Mouse (Mus musculus) heart, embryonic 13.5 days (tissue): ENCODE results near the gene Plxnd1. TPM values are rescaled to one million over a fixed set of nuclear protein-coding genes. Genes with fewer than 3 reads are reported as not detected.
A peak's percentile ranks its signal among the peaks of the same experiment; 100 is the strongest.

ENCODE experiments used
- ATAC-seq: fragments of 200-750 bp; cut with Nextera tagmentation; 2 replicates; pipeline ENCODE4 v1.8.0; 2017; ENCODE audit warnings: moderate TSS enrichment; ENCODE audit not compliant: insufficient number of reproducible peaks, low FRiP score, low TSS enrichment; ENCODE audit errors: extremely low read depth
- H3K27ac ChIP-seq: fragments of 300-500 bp; sonication (generic); replicated peaks from 2 replicates; pipeline ENCODE4 v1.5.1; 2015; ENCODE audit warnings: moderate library complexity, mild to moderate bottlenecking, inconsistent platforms
- H3K27me3 ChIP-seq: fragments of 300-500 bp; sonication (generic); replicated peaks from 2 replicates; pipeline ENCODE4 v1.6.1; 2015; ENCODE audit warnings: mild to moderate bottlenecking, inconsistent platforms
- H3K36me3 ChIP-seq: fragments of 300-500 bp; sonication (generic); 2 replicates; pipeline ENCODE4 v1.6.1; 2015; ENCODE audit warnings: mild to moderate bottlenecking, inconsistent platforms
- H3K4me1 ChIP-seq: fragments of 300-500 bp; sonication (generic); 2 replicates; pipeline ENCODE4 v1.6.1; 2015; ENCODE audit warnings: inconsistent platforms
- H3K4me2 ChIP-seq: fragments of 300-500 bp; sonication (generic); 2 replicates; pipeline ENCODE4 v1.6.1; 2015; ENCODE audit warnings: inconsistent platforms, mild to moderate bottlenecking, moderate library complexity
- H3K4me3 ChIP-seq: fragments of 300-500 bp; sonication (generic); 2 replicates; pipeline ENCODE4 v1.5.1; 2015; ENCODE audit warnings: moderate library complexity, mild to moderate bottlenecking, inconsistent platforms
- H3K9ac ChIP-seq: fragments of 300-500 bp; sonication (generic); 2 replicates; pipeline ENCODE4 v1.6.1; 2015; ENCODE audit warnings: inconsistent platforms, mild to moderate bottlenecking, moderate library complexity
- H3K9me3 ChIP-seq: fragments of 300-500 bp; sonication (generic); 2 replicates; pipeline ENCODE4 v1.6.1; 2016; ENCODE audit warnings: inconsistent platforms
- WGBS: fragments of 180-500 bp; shearing (Covaris S2); methylation state at CpG from one replicate; pipeline ENCODE4 v1.1.7; 2015; ENCODE audit warnings: mixed read lengths; 5-methylcytosine and 5-hydroxymethylcytosine counted together
- polyA plus RNA-seq: library from polyadenylated mRNA; unstranded; fragments of >200 nt; fragmentation: Nextera tagmentation; extraction: Ambion mirVana; gene quantifications from 2 replicates; pipeline ENCODE4 v1.2.1, GENCODE M21; 2015

The Plxnd1 gene
- polyA plus RNA-seq, 1 experiment from 2014 or later = 39.6 TPM

GRCm38 (mm10) chr6:115975606-115976005 lies 19.2 kb downstream of the Plxnd1 start:
- no peak overlapping the region for H3K9ac ChIP-seq
- H3K27ac ChIP-seq = no peak overlapping the region
- peaks cover 59% of the 10 kb centered on the region for H3K36me3 ChIP-seq
- ATAC-seq = no peak
- no peak overlapping the region for H3K4me2 ChIP-seq
- peaks cover 51% of the 10 kb centered on the region for H3K4me1 ChIP-seq
- H3K4me3 ChIP-seq = no peak overlapping the region
- no peaks in the 10 kb centered on the region for H3K9me3 ChIP-seq
- 71% methylated on average over 8 of the region's 8 CpGs for WGBS
- H3K27me3 ChIP-seq = no peaks in the 10 kb centered on the region

GRCm38 (mm10) chr6:115973881-115974662 lies 20.7 kb downstream of the Plxnd1 start:
- no peak for ATAC-seq
- Histone ChIP-seq H3K9me3 (no peaks in the 10 kb centered on the region), H3K4me3 (no peak overlapping the region), H3K27me3 (no peaks in the 10 kb centered on the region), H3K36me3 (peaks cover 51% of the 10 kb centered on the region), H3K9ac (no peak overlapping the region), H3K4me1 (peaks cover 49% of the 10 kb centered on the region), H3K4me2 (no peak overlapping the region), H3K27ac (no peak overlapping the region)
- 77% methylated on average over 16 of the region's 16 CpGs for WGBS

GRCm38 (mm10) chr6:115973139-115973875 lies 21.5 kb downstream of the Plxnd1 start:
- Histone ChIP-seq H3K4me1 (peaks cover 55% of the 10 kb centered on the region), H3K36me3 (peaks cover 54% of the 10 kb centered on the region), H3K4me2 (no peak overlapping the region), H3K27ac (no peak overlapping the region), H3K4me3 (no peak overlapping the region), H3K9ac (no peak overlapping the region), H3K27me3 (no peaks in the 10 kb centered on the region), H3K9me3 (no peaks in the 10 kb centered on the region)
- ATAC-seq = no peak
- 75% methylated on average over 15 of the region's 15 CpGs for WGBS

- H3K4me2 ChIP-seq = no peak overlapping the region
- H3K4me3 ChIP-seq = no peak overlapping the region
- no peak for ATAC-seq
- no peaks in the 10 kb centered on the region for H3K27me3 ChIP-seq
- 0 out of 2 replicates have a peak overlapping the region, but pooled peaks have one; percentile 16 for H3K9ac ChIP-seq
- H3K36me3 ChIP-seq = peaks cover 57% of the 10 kb centered on the region
- no peak overlapping the region for H3K27ac ChIP-seq
- no peaks in the 10 kb centered on the region for H3K9me3 ChIP-seq
- H3K4me1 ChIP-seq = peaks cover 49% of the 10 kb centered on the region
- 71% methylated on average over 7 of the region's 7 CpGs for WGBS
These were observed 22.6 kb downstream of the Plxnd1 start for GRCm38 (mm10) chr6:115972083-115972764.

GRCm38 (mm10) chr6:115971273-115972060 lies 23.3 kb downstream of the Plxnd1 start:
- H3K27me3 ChIP-seq = no peaks in the 10 kb centered on the region
- no peak overlapping the region for H3K4me3 ChIP-seq
- WGBS = 35% methylated on average over 13 of the region's 13 CpGs
- H3K36me3 ChIP-seq = peaks cover 58% of the 10 kb centered on the region
- ATAC-seq = no peak
- peaks cover 49% of the 10 kb centered on the region for H3K4me1 ChIP-seq
- H3K27ac ChIP-seq = peak overlapping the region; percentile 51
- H3K9ac ChIP-seq = peak overlapping the region; percentile 34; the same call in 1 of the 2 replicates
- H3K9me3 ChIP-seq = no peaks in the 10 kb centered on the region
- H3K4me2 ChIP-seq = no peak overlapping the region

- peaks cover 49% of the 10 kb centered on the region for H3K4me1 ChIP-seq
- no peaks in the 10 kb centered on the region for H3K27me3 ChIP-seq
- no peak overlapping the region for H3K9ac ChIP-seq
- no peak overlapping the region for H3K27ac ChIP-seq
- H3K4me2 ChIP-seq = no peak overlapping the region
- WGBS = 67% methylated on average over 5 of the region's 6 CpGs
- H3K4me3 ChIP-seq = no peak overlapping the region
- no peaks in the 10 kb centered on the region for H3K9me3 ChIP-seq
- H3K36me3 ChIP-seq = peaks cover 54% of the 10 kb centered on the region
- no peak for ATAC-seq
These were observed 24.9 kb downstream of the Plxnd1 start for GRCm38 (mm10) chr6:115969952-115970351.

GRCm38 (mm10) chr6:115969103-115969502 lies 25.7 kb downstream of the Plxnd1 start:
- no peak overlapping the region for H3K4me2 ChIP-seq
- 64% methylated on average over 9 of the region's 9 CpGs for WGBS
- peaks cover 55% of the 10 kb centered on the region for H3K36me3 ChIP-seq
- H3K4me1 ChIP-seq = peaks cover 42% of the 10 kb centered on the region
- H3K9ac ChIP-seq = no peak overlapping the region
- H3K4me3 ChIP-seq = no peak overlapping the region
- H3K27ac ChIP-seq = no peak overlapping the region
- H3K27me3 ChIP-seq = 0 out of 2 replicates have a peak, but pooled peaks cover 1% of the 10 kb centered on the region
- no peak for ATAC-seq
- H3K9me3 ChIP-seq = no peaks in the 10 kb centered on the region

- H3K4me1 ChIP-seq = peaks cover 38% of the 10 kb centered on the region
- H3K27ac ChIP-seq = no peak overlapping the region
- peaks cover 58% of the 10 kb centered on the region for H3K36me3 ChIP-seq
- WGBS = 80% methylated on average over 6 of the region's 6 CpGs
- H3K4me3 ChIP-seq = no peak overlapping the region
- H3K4me2 ChIP-seq = no peak overlapping the region
- H3K9me3 ChIP-seq = no peaks in the 10 kb centered on the region
- H3K9ac ChIP-seq = no peak overlapping the region
- ATAC-seq = no peak
- H3K27me3 ChIP-seq = 0 out of 2 replicates have a peak, but pooled peaks cover 4% of the 10 kb centered on the region
These were observed 26.1 kb downstream of the Plxnd1 start for GRCm38 (mm10) chr6:115968700-115969099.

- no peak for ATAC-seq
- H3K4me3 ChIP-seq = no peak overlapping the region
- H3K4me2 ChIP-seq = no peak overlapping the region
- H3K9me3 ChIP-seq = no peaks in the 10 kb centered on the region
- peaks cover 64% of the 10 kb centered on the region for H3K36me3 ChIP-seq
- peaks cover 37% of the 10 kb centered on the region for H3K4me1 ChIP-seq
- H3K27ac ChIP-seq = no peak overlapping the region
- 74% methylated on average over 5 of the region's 5 CpGs for WGBS
- H3K27me3 ChIP-seq = peaks cover 9% of the 10 kb centered on the region; the same call in 1 of the 2 replicates
- H3K9ac ChIP-seq = no peak overlapping the region
These were observed 26.7 kb downstream of the Plxnd1 start for GRCm38 (mm10) chr6:115968086-115968485.

GRCm38 (mm10) chr6:115967291-115967880 lies 27.4 kb downstream of the Plxnd1 start:
- Histone ChIP-seq H3K36me3 (peaks cover 71% of the 10 kb centered on the region), H3K4me2 (no peak overlapping the region), H3K9ac (no peak overlapping the region), H3K4me3 (no peak overlapping the region), H3K9me3 (no peaks in the 10 kb centered on the region), H3K27ac (no peak overlapping the region), H3K27me3 (peaks cover 10% of the 10 kb centered on the region; the same call in 1 of the 2 replicates), H3K4me1 (peaks cover 35% of the 10 kb centered on the region)
- WGBS = 92% methylated on average over 15 of the region's 15 CpGs
- ATAC-seq = no peak
